Mouse (Mus musculus) liver, embryonic 14.5 days (tissue): ENCODE data around the gene Nav2. TPM values are rescaled to one million over a fixed set of nuclear protein-coding genes. Genes with fewer than 3 reads are reported as not detected.

ENCODE experiments used
- ATAC-seq: fragments of 200-750 bp; cut with Nextera tagmentation; 2 replicates; pipeline ENCODE4 v1.8.0; 2017; ENCODE audit warnings: moderate number of reproducible peaks, mild to moderate bottlenecking, moderate library complexity; ENCODE audit not compliant: insufficient read depth
- DNase-seq, 3 experiments: peaks; one replicate each; pipeline ENCODE4 v3.0.0-alpha.2; 2012 to 2013; ENCODE audit warnings: low read depth in 3 of 3, low spot score in 3 of 3
- H3K27ac ChIP-seq: fragments of 300-500 bp; sonication (generic); 2 replicates; pipeline ENCODE4 v1.5.1; 2014; ENCODE audit warnings: moderate library complexity, mild to moderate bottlenecking, control low read depth, inconsistent platforms
- H3K27me3 ChIP-seq: fragments of 300-500 bp; sonication (generic); 2 replicates; pipeline ENCODE4 v1.6.1; 2014; ENCODE audit warnings: mild to moderate bottlenecking, low read length, moderate library complexity; ENCODE audit not compliant: control insufficient read depth, insufficient read depth
- H3K36me3 ChIP-seq: fragments of 300-500 bp; sonication (generic); replicated peaks from 2 replicates; pipeline ENCODE4 v1.6.1; 2014; ENCODE audit warnings: low read depth; ENCODE audit not compliant: control insufficient read depth, insufficient read depth
- H3K4me1 ChIP-seq, 2 experiments: fragments of 200-500 bp in 1 of 2; fragments of 300-500 bp in 1 of 2; sonication (generic) in 1 of 2; replicated peaks; 2 replicates each; pipeline ENCODE4 v1.6.1; 2012 to 2014; ENCODE audit warnings: antibody characterized with exemption in 1 of 2, inconsistent platforms in 1 of 2, low read length in 1 of 2; ENCODE audit not compliant: control insufficient read depth in 2 of 2, insufficient read depth in 2 of 2
- H3K4me2 ChIP-seq: fragments of 300-500 bp; sonication (generic); 2 replicates; pipeline ENCODE4 v1.6.1; 2014; ENCODE audit warnings: low read depth, mild to moderate bottlenecking, control low read depth, moderate library complexity
- H3K4me3 ChIP-seq, 2 experiments: fragments of 200-500 bp in 1 of 2; fragments of 300-500 bp in 1 of 2; sonication (generic) in 1 of 2; 2 replicates each; pipeline ENCODE4 v1.5.1; 2012 to 2014; ENCODE audit warnings: low read depth in 2 of 2, low read length in 2 of 2, mild to moderate bottlenecking in 2 of 2, control low read depth in 1 of 2, inconsistent platforms in 1 of 2, moderate library complexity in 1 of 2; ENCODE audit not compliant: insufficient read depth in 1 of 2
- H3K9ac ChIP-seq: fragments of 300-500 bp; sonication (generic); replicated peaks from 2 replicates; pipeline ENCODE4 v1.6.1; 2014; ENCODE audit warnings: mild to moderate bottlenecking, control low read depth, moderate library complexity
- H3K9me3 ChIP-seq: fragments of 300-500 bp; sonication (generic); 2 replicates; pipeline ENCODE4 v1.6.1; 2016; ENCODE audit warnings: low read length, mixed read lengths; ENCODE audit not compliant: control insufficient read depth
- CTCF ChIP-seq: IDR thresholded peaks from 2 replicates; pipeline ENCODE4 v1.5.1; 2016; ENCODE audit warnings: antibody characterized with exemption, low read depth, control low read depth
- EP300 ChIP-seq: IDR thresholded peaks from 2 replicates; pipeline ENCODE4 v1.6.1; 2016; ENCODE audit warnings: antibody characterized with exemption, low read depth
- WGBS: fragments of 180-500 bp; shearing (Covaris S2); extraction: QIAGEN DNeasy Blood & Tissue Kit; methylation state at CpG from one replicate; pipeline ENCODE4 v1.1.7; 2014; ENCODE audit not compliant: insufficient replicate concordance; 5-methylcytosine and 5-hydroxymethylcytosine counted together
- polyA plus RNA-seq, 2 experiments: library from polyadenylated mRNA; depleted of rRNA in 1 of 2; stranded (reverse) in 1 of 2; unstranded in 1 of 2; fragments of >200 nt; fragmentation: Nextera tagmentation in 1 of 2; extraction: Ambion mirVana in 1 of 2; gene quantifications; 2 replicates each; pipeline versions ENCODE4 v1.2.1 to v1.2.3; 2012 to 2014

The Nav2 gene
- polyA plus RNA-seq, 2 experiments = 1.5 to 1.6 TPM

DNA sequence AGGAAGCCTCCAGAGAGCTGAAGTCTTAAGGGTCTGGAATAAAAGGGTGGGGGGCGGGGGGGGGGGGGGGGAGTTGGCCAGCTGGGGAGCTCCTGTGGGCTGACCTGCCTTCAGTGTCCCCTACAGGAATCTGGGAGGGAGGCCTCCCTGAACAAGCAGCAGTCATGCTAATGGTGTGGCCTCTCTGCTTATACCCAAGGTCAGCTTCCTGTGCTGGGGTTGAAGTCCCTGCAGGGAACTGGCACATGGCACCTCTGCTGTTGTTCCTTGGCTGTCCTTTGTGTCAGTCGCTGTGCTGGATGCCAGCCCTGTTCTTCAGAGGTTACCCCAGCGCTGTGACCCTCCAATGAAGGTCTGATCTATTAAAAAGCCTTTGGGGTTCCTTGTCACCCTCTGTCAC is 596.5 kb downstream of the Nav2 start:
- H3K9ac ChIP-seq = no peak overlapping the region
- DNase-seq = no peak
- peaks cover 0 to 17% of the 10 kb centered on the region in 2 experiments; a peak in 2 of 4 replicates for H3K4me1 ChIP-seq
- H3K4me2 ChIP-seq = no peak overlapping the region
- no peaks in the 10 kb centered on the region for H3K9me3 ChIP-seq
- no peak overlapping the region for H3K27ac ChIP-seq
- no peak for TF ChIP-seq EP300
- no peak for TF ChIP-seq CTCF
- no peaks in the 10 kb centered on the region for H3K27me3 ChIP-seq
- no peak overlapping the region for H3K4me3 ChIP-seq
- H3K36me3 ChIP-seq = no peaks in the 10 kb centered on the region
- ATAC-seq = no peak
- WGBS = 35% methylated on average over 2 of the region's 3 CpGs

DNA sequence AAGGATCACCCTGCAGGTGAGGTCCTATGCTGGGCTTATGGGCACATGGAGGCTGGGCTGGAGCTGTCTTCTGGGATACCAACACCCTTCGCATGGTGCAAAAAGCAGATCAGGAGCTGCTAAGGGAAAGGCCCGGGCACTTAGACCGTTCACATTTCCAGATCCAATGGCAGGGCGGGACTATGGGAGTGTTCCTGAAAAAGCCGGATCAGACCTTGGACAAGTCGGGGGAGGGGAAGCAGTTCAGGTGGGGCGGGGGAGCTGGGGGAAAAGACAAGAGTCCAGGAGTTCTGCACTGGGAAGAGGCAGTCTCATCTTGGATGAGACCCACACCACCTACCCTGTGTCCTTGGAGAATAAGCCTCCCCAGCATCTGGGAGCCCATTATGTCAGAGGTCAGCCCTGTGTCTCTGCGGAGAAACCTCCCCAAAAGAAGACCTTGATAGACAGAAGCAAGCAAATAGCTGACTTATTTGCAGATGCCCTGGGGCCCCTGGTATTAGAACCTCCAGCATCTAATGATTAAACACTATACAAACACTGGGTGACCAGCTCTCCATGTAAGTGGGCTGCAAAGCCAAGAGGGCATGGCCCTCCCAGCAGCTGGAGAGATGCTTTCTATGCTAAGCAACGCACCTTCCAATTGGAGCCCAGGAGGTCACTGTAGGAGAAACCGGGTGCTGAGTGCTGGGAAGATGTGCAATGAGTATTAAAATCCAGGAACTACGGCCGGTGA is 597.7 kb downstream of the Nav2 start:
- Histone ChIP-seq H3K4me1 (peaks cover 0 to 17% of the 10 kb centered on the region in 2 experiments; a peak in 2 of 4 replicates), H3K9me3 (no peaks in the 10 kb centered on the region), H3K27me3 (no peaks in the 10 kb centered on the region), H3K4me2 (no peak overlapping the region; the same call in 1 of the 2 replicates), H3K36me3 (no peaks in the 10 kb centered on the region), H3K9ac (no peak overlapping the region), H3K4me3 (no peak overlapping the region), H3K27ac (no peak overlapping the region)
- TF ChIP-seq EP300 (no peak), CTCF (no peak)
- DNase-seq (peak in 2 of 3 experiments; percentile 17 to 19), ATAC-seq (peak; percentile 77)
- 64% methylated on average over 12 of the region's 12 CpGs for WGBS

DNA sequence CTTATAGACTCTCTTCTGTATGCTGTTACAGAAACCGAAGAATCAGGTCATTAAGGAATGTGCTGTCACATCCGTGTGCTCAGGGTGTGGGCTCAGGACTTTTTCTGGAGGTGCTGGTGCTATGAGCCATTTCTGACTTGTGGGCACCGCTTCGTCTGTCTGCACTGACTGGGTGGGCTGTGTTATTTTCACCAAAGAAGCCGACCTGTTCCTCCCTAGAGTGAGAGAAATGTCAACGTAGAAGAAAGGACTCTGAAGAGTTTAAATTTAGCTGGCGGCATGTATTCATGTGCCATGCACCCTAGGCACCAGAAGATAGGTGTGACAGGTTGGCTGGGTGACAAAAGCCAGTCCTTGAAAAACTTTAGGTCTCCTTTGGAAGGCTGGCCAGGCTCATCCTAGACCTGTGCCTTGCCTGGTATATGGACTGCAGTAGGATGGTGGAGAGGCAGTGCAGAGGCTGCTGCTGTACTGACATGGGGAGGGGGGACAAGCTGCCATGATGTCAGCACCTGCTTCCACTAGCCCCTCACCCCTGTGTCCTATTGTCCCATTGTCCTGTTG is 599.5 kb downstream of the Nav2 start:
- DNase-seq = no peak
- H3K36me3 ChIP-seq = no peaks in the 10 kb centered on the region
- H3K27ac ChIP-seq = no peak overlapping the region
- H3K9me3 ChIP-seq = no peaks in the 10 kb centered on the region
- no peak overlapping the region for H3K4me2 ChIP-seq
- ATAC-seq = no peak
- 61% methylated on average over 7 of the region's 7 CpGs for WGBS
- H3K9ac ChIP-seq = no peak overlapping the region
- no peak overlapping the region for H3K4me3 ChIP-seq
- no peaks in the 10 kb centered on the region for H3K27me3 ChIP-seq
- no peak for TF ChIP-seq CTCF
- no peak for TF ChIP-seq EP300
- peaks cover 0 to 17% of the 10 kb centered on the region in 2 experiments; a peak in 2 of 4 replicates for H3K4me1 ChIP-seq

DNA sequence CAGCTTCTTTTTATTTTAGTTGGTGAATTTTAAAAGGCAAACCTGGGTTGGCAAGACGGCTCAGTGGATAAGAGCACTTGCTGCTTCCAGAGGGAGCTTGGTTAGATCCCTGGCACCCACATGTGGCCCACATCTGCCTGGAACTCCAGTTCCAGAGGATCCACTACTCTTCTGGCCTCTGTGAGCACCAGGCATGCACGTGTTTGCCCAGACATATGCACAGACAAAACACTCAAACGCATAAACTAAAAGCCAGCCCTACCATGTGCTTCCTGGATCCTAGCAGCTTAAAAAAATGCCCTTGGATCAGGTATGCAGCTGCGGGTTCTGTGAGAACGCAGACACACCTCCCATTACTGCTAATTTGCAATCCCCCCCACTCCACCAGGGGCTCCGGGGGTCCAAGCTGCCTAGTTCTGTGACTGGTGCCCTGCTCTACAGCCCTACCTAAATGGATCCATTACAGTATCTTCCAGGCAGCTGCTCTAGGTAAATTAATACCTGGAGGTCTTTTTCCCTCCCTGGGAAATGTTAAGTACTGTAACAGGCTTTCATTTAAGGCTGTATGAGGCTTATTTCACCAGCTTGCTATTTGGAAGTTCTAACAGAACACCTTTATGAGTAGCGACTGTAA is 603.4 kb downstream of the Nav2 start:
- 42% methylated on average over 7 of the region's 7 CpGs for WGBS
- no peak for DNase-seq
- ATAC-seq = no peak
- TF ChIP-seq EP300 = no peak
- no peak for TF ChIP-seq CTCF
- Histone ChIP-seq H3K9ac (no peak overlapping the region), H3K27me3 (no peaks in the 10 kb centered on the region), H3K4me1 (peaks cover 0 to 10% of the 10 kb centered on the region in 2 experiments; a peak in 2 of 4 replicates), H3K36me3 (no peaks in the 10 kb centered on the region), H3K27ac (no peak overlapping the region), H3K4me3 (no peak overlapping the region), H3K4me2 (no peak overlapping the region), H3K9me3 (no peaks in the 10 kb centered on the region)
